Mouse (Mus musculus): ENCODE measurements around the gene Gm20388.
"Not testable (repeated sequence)": the region's sequence is repeated elsewhere in the genome, so short reads cannot be mapped to it uniquely, and the experiment has no call there.

Gm20388 gene

DNA sequence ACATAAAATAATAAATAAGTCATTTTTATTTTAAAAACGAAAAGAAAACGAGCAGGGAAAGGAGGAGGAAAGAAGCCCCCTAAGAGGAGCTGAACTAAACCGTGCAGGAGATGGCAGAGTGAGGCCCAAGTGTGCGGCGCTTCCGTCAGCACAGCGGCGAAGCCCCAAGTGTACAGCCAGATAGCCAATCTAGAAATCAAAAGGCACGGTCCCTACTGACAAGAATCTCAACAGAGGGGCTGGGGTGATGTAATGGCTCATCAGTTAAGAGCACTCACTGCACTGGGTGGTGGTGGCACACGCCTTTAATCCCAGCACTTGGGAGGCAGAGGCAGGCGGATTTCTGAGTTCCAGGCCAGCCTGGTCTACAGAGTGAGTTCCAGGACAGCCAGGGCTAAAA is 3126.8 kb downstream of the Gm20388 start:
- no peak for DNase-seq (ENCODE audit: low spot score in 2 of 2)

DNA sequence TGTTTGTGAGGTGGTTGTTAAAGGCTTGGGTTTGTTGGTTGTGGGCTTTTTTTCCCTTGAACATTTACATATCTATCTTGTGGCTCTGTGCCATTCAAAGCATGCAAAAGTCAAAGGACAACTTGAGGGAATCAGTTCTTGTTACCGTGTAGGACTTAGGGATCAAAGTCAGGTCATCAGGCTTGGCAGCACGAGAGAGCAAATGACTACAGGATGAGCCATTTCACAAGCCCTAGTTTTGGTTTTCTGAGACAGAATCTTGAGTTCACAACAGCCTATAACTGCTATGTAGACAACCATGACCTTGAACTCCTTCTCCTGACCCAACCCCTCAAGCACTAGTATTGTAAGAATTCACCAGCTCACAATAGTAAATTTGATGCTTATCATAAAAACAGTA is 3127.7 kb downstream of the Gm20388 start:
- DNase-seq (ENCODE audit: low spot score in 2 of 2), result no peak

DNA sequence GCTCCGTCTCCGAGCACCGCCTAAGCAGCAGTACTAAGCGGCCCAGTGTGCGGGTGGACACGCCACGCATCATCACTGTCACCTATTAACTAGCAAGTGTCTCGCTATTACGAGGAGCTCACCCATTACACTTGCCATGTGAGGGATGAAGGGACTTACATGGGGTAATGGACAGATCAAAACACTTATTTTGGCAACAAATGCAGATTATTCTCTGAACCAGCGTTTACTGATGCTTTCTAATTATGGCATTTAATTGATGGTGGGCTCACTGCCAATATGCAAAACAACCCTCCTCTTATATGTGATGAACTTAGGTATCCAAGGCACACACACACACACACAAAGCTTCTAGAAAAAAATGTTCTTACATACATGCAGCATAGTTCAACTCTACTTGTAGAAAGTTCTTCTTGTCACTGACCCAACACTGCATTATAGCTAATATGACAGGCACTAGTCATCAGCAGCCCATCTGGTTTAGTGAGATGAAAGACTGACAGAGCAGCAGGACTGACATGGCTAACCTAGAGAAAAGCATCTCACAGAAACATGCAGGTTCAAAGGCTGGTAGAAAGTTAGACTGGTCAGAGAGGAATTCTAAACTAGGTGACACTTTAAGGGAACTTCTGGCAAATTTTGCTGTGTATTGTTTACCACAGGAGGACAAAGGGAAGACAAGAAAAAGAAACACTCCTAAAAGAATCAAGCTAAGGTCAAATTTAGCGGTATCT is 3128.9 kb downstream of the Gm20388 start:
- no peak for DNase-seq (ENCODE audit: low spot score in 2 of 2)

DNA sequence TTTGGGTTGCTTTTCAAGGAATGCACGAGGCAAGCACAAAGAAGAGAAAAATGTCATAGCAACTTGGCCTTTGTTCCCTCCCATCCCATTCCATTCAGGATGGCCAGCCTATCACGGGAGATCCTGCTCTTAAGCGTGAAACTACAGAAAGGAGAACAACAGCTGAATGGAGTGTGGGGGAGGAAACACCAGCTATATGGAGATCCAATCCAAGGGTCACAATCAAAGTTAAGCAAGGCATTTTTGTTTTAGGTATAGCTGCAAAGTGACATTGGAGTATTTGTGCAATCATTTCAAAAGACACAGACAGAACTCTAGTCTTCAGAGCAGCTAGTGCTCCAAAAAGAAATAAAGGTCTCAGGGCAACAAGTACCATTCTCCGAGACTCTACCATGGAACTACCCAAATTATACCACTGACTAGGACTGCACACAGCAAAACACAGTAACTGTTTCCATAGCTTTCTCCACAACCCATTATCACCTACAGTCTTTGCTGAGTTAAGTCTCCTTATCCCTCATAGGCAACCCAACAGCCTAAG is 3129.5 kb downstream of the Gm20388 start:
- DNase-seq (ENCODE audit: low spot score in 2 of 2), result no peak

DNA sequence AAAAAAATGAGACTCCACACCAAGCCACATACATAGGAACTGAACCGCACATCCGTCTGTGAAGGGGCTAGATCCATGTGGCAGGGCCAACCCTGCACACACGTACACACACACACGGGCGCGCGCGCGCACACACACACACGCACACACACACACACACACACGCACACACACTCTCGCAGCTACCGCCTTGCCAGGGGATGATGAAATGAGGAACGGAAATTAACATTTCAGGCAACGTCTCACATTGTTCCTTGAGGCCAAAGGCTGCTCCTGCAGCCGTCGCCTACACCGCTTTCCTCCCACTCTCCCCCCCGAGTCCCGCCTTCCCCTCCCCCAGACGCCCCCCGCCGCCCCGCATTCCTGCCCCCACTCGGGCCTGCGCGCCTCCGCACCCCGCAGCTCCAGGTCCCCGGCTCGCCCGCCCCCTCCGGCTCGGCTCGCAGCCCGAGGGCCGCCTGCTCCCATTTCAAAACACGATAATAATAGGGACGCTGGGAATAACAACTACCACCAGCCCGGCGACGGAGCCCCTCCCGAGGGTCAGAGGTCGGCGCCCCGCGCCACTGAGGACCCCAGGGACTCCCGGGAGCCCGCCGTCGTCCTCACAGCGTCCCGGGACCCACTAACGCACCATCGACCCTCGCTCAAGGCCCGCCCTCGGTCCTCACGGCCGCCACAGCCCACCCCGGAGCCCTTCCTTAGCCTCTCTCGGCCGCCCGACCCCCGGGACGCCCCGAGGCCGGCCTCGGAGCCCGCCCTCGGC is 3130.6 kb downstream of the Gm20388 start:
- DNase-seq (ENCODE audit: low spot score in 2 of 2), result peak; percentile 37 to 42

DNA sequence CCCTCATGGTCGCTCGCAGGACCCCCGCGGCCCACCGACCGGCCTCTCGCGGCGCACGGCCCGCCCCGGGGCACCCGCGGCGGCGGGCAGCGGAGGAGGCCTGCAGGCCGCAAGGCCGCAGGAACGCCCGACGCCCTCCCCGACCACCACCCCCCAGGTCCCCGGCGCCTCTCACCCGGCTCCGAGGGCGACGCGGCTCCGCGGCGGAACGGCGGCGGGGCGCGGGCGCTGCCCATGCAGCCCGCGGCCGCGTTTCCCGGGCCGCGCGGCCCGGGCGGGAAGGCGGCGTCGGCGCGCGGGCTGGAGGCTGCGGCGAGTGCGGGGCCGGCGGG is 3131.1 kb downstream of the Gm20388 start:
- no peak for DNase-seq (ENCODE audit: low spot score in 2 of 2)

DNA sequence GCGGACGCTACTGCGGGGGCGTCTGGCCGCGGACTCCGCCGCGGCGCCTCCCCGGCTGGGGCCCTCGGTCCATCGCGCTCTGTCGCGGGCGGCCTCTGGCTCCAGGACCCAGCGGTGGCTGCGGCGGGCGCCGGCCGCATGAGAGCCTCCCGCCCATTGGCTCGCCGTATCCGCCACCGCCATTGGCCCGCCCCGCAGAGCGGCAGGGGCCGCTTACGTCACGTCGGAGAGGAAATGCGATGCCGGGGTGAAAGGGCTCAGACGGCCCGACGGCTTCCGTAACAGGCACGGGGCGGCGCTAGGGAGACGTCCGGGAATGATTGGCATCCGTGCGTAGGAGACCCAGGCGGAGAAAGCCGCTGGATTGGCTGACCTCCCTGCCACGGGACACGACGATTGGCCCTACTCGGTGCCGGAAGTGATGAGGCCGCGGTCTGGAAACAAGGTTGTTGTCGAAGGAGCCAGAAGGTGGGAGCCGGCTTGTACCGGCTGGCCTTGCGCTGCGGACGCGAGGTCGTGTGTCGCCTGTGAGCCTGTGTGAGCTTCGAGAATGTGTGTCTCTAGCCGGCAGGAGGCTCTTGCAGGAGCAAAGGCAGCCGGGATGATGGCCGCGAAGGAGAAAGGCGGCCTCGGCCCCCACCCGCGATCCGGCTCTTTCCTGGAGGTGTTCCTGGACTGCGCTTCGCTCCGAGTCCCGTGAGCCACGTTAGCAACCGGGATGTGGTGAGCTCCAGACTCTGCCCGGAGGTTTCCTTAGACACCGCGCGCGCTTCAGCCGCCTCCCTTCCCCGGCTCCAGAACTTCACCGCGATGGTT is 3131.7 kb downstream of the Gm20388 start, which contains the start of gene Ankrd11:
Gene Ankrd11, minus strand, starts transcription at position 120 of the 816 bp plus-strand sequence.
- peak; percentile 100 for DNase-seq (ENCODE audit: low spot score in 2 of 2)

DNA sequence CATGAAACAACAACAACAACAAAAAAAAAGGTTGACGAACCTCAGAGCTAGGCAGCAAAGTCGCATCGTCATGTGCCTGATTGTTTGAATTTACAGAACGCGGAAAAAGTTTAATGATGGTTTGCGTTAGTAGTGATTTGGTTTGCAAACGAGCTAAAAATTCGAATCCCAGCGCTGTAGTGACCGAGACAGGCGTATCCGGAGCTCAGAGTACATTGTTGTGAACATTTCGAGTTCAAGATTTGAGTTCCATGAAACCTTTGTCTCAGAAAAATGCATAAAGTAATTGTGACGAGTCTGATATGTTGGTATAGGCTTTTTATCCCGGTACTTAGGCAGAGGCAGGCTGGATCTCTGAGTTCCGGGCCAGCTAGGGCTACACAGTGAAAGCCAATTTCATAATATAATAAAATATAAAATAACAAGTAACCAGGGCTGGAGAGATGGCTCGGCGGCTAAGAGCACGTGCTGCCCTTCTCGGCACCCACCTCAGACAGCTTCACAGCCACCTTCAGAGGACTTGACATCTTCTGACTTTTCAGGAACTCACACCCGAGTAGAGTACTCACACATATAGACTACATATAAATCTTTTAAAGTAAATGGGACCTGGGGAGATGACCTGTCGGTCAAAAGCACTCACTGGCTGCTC is 3132.5 kb downstream of the Gm20388 start:
- no peak for DNase-seq (ENCODE audit: low spot score in 2 of 2)

DNA sequence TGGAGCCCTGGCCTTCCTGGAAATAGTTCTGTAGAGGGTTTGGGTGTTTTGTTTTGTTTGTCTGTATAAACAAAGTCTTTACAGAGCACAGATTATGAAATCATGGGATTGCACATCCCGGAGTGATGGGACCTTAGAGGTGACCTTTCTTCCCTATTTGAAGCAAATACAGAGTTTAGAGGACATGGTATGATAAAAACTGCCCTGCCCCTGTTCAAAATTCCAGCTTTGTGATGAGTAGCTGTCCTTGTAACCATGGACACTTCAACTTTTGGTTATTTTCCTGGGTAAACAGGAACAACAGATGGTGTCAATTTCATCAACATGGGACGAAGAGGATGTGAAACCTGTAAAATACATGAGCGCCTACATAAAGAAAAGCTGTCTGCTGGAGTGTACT is 3133.3 kb downstream of the Gm20388 start:
- DNase-seq (ENCODE audit: low spot score in 2 of 2), result no peak

DNA sequence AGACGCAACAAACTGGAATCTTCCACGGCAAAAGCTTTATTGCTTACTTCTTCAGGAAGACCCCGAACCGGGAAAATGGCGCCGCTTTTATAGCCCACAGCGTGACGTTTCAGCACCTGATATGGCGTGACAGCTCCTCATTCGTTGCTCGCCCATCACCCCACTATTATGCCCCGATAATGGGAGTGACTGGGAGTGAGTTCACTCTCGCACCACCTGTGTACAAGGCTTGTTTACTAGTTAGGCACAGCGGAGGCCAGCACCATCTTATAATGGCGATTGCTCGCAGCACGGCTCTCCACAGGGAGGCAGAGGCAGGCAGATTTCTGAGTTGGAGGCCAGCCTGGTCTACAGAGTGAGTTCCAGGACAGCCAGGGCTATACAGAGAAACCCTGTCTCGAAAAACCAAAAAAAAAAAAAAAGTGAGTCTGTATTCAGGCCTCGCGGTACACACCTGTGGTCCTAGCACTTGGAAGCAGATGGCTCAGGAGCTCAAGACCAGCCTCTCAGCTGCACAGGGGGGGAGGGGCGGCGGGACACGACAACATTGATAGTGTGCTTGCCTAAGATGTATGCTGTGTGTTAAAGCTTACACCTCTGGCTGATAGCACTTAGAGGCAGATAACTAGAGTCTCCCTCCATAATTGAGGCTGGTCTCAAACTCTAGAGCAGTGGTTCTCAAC is 3134.2 kb downstream of the Gm20388 start:
- DNase-seq (ENCODE audit: low spot score in 2 of 2), result not testable (repeated sequence)

DNA sequence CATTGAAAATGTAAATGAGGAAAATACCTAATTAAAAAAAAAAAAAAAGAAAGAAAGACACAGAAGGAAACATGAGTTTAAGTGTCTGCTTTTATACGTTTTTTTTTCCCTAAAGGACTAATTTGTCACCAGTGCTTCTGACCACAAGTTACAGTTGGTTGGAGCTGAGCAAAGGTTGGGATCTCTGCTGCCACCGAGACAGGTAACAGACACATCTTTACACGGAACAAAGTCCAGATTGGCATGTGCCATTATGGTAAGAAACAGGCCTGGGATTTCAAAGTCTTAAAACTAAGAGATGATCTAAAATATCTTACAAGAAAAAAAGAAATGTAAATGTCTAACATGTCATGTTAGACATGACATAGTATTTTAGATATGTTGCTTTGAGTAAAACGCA is 3136.1 kb downstream of the Gm20388 start:
- no peak for DNase-seq (ENCODE audit: low spot score in 2 of 2)

DNA sequence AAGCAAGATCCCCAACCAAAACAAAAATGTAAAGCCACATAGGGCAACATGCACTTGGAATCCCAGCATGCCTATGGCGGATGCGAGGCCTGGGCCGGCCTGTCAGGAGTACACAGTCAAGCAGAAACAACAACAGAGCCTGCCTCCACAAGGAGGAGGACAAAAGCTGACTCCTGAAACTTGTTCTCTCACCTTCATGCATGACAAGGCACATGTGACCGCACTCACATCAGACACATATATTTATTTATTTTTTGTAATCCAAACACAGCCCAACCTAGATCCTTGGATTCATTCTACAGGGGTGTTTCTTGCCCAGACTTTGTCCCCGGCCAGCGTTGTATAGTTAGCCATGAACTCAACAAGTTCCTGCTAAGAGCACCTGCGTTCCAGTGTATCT is 3137.2 kb downstream of the Gm20388 start:
- no peak for DNase-seq (ENCODE audit: low spot score in 2 of 2)

DNA sequence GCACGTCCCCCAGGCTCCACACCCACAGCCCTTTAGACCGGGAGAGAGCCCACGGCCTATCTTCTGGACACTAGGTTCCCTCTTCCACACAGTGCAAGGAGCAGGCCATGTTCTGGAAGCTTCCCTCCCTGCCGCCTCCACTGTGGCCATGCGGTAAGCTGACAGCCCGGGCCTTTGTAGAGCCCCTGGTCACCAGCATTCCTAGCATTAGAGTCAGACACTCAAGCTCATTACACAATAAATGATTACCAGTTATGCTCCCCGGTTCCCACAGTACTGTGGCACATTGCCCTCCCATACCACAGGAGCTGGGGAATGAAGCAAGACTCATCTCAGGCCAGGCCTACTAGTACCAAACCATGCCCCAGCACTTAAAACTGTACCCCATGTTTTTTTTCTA is 3137.8 kb downstream of the Gm20388 start:
- no peak for DNase-seq (ENCODE audit: low spot score in 2 of 2)

DNA sequence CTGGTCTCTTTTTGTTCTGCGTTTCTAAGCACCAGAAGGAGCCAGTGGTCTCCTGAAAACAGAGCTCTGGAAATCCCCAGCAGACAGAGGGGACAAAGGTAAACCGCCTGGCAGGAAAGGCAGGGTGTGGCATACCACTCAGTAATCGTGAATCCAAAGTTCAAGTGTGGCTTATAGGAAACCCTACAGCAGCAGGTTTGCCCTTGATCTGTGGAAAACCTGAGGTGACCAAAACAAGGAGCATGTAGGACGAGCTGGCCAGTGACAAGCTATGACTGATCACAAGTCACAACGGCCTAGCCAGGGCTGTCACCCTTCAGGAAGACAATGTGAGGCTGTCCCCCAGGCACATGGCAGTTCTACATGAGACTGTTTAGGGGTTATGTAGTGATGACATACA is 3140.8 kb downstream of the Gm20388 start:
- no peak for DNase-seq (ENCODE audit: low spot score in 2 of 2)

DNA sequence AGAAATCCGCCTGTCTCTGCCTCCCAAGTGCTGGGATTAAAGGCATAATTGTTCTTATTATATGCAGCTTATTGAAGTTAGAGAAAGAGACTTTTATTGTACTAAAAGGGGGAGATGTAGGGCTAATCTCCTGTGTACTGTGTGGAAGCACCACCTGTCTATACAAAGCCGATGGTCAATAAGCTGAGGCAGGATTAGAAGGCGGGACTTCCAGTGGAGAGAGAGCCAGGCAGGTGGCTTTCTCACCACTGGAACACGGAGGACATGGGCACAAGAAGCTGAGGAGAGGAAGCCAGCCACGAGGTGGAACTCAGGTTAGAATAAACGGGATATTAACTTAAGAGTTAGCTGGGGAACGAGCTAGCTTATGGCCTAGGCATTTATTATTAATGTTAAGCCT is 3152.1 kb downstream of the Gm20388 start, which contains the start of gene Spg7:
Gene Spg7, plus strand, starts transcription at position 222 of the 400 bp plus-strand sequence.
- no peak for DNase-seq (ENCODE audit: low spot score in 2 of 2)

DNA sequence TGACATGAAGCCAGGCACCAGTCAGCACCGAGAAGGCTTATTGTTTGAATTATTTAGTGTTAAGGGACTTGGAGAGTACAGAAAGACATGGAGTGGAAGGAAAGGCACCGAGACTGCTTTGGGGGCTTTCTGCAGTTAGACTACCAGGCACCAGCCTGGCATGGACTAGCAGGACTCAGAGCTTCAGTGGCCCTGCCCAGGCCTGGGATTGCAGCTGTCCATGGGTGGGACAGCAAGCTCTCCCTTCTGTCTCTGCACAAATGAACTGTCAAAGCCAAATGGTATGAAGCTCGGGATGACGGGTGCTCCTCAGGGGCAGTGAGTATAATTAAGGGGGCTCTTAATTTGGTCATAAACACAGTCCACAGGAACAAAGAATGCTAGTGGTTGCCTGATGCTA is 3153.4 kb downstream of the Gm20388 start:
- no peak for DNase-seq (ENCODE audit: low spot score in 2 of 2)

DNA sequence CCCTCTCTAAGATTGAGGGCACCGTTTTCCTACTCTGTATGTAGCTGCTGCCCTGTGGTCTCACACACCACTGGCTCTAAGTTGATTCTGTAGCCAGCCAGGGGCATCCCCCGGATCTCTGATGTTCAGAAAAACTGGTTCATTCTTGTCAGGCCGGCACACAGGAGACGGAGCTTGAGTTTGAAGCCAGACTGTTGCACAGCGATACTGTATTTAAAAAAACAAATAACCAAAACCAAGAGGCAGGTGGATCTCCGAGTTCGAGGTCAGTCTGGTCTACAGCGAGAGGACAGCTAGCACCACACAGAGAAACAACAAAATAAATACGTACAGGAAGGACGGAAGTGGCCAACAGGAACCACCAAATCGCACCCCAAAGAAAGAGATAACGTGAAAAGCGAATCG is 3154.2 kb downstream of the Gm20388 start:
- DNase-seq (ENCODE audit: low spot score in 2 of 2), result no peak

DNA sequence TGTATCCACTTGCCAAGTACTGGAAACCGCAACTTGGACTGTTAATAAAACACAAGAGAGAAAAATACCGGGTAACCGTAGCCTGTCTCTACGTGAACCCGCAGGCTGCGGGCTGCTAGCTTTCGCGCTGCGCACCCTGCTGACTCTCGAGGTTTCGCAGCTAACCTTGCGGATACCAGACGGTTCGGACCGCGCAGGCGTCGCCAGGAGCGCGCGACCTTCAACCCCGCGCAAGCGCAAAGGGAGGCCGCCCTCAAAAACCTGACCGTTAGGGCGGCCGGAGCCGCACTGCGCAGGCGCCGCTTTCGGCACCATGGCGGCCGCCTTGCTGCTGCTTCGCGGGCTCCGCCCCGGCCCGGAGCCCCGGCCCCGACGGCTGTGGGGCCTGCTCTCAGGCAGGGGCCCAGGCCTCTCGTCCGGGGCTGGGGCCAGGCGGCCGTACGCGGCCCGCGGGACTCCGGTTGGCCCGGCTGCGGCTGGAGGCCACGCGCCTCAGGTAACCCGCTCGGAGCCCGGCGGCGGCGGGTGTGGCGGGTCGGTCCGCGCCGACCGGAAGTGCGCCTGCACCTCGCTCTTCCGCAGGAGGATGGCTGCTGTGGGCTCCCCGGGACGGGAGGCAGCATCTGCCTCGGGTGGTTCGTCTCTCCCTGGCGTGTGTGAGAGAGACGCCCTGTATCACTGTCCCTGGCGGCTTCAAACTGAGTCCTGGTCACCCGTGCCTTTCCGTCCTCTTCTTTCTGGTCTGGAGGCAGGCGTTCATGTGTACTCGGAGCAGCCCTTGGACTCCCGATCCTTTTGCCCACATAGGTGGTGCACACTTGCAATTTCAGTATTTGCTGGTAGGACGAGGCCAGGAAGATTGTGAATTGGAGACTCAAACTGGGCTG is 3154.8 kb downstream of the Gm20388 start:
- peak; percentile 87 to 94 for DNase-seq (ENCODE audit: low spot score in 2 of 2)

DNA sequence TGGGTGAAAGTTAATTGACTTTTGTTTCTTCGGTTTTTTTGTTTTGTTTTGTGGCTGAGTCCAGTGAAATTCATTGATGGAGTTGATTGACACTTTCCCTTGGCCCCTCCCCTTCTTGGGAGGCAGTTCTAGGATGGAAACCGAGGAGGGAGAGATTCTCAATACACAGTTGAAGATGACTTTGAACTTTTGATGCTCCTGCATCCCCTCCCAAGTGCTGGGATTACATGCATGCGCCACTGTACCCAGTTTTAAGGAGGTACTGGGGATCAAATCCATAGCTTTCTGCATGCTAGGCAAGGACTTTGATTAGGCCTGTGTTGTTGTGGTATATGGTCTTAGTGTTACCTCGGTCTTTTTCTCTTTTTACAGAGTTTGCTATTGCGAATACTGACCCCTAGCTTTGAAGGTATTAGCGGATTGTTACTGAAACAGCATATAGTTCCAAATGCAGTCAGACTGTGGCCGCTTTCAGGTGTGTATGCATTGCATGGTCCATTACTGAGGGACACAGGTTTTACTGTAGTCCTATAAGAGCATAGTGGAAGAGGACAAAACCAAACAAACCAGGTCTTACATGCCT is 3155.6 kb downstream of the Gm20388 start:
- no peak for DNase-seq (ENCODE audit: low spot score in 2 of 2)

DNA sequence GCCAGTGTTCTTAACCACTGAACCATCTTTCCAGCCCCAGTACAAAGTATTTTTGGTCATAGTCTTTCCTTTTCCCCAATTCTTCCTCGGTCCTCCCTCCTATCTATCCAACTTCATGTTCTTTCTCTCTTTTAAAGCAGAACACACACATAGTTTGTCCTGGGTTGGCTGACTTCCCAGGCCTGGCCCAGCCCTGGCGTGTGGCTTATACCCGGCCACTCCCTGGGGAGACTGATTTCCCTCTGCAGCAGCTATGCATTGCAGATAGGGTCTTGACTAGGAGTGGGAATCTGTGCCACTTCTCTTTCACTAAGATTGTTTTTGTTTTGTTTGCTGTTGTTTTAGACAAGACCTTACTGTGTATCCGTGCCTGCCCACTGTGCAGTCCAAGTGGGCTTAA is 3160.5 kb downstream of the Gm20388 start:
- no peak for DNase-seq (ENCODE audit: low spot score in 2 of 2)
